In the genomic region with DNA sequence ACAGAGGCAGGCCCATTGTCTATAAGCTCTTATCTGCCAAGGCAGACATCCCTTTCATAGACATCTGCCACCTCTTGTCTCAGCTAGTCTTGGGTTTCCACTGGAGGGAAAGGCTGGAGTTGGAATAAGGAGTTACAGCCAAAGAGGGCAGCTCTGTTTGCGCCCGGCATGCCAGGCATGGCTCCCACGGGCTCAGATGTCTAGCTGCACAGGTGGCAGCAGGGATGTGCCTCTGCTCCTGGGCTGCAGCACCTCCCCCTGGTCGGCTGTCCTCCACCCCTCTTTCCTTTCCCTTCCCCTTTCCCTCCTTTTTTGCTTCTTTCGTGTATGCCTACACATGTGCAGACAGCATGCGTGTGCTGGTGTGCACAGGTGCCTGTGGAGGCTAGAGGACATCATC, we compare ENCODE assay signal across 31 mouse cellular contexts. TPM values are rescaled to one million over a fixed set of nuclear protein-coding genes. Genes with fewer than 3 reads are reported as not detected.
DNase-seq lines count a peak whose midpoint lies in the region; ATAC-seq and TF ChIP-seq lines count a peak whose summit lies in the region.
"Had no signal": no experiment of that assay in that cellular context is flagged by ENCODE, and none has a peak within 500 bp of the region (broad histone marks: within the 10 kb centered on the region; RNA-seq: fewer than 3 reads in every experiment).

No protein-coding gene starts in this region.

- H3K9me3 ChIP-seq in kidney, embryonic 16.5 days (ENCODE audit: low read length), result no peaks in the 10 kb centered on the region
- H3K9me3 ChIP-seq in midbrain, embryonic 10.5 days (replicated peaks), result no peaks in the 10 kb centered on the region
- no peaks in the 10 kb centered on the region for H3K9me3 ChIP-seq in midbrain, embryonic 16.5 days (replicated peaks; ENCODE audit: control insufficient read depth, low read length, poor library complexity, severe bottlenecking)
- H3K9me3 ChIP-seq: embryonic facial prominence, embryonic 12.5 days; heart, embryonic 13.5 days; neural tube, embryonic 13.5 days had no signal

- no peak overlapping the region for H3K4me3 ChIP-seq in gastrocnemius, adult 2 months
- H3K4me3 ChIP-seq in kidney, embryonic 16.5 days (ENCODE audit: low read length), result no peak overlapping the region
- no peak overlapping the region for H3K4me3 ChIP-seq in midbrain, embryonic 10.5 days
- H3K4me3 ChIP-seq in midbrain, embryonic 16.5 days (ENCODE audit: low read depth, low read length), result no peak overlapping the region
- H3K4me3 ChIP-seq: embryonic facial prominence, embryonic 12.5 days; heart, embryonic 13.5 days; layer of hippocampus, adult 2 months; left cerebral cortex, adult 2 months; neural tube, embryonic 13.5 days had no signal

- ATAC-seq in kidney, embryonic 16.5 days (ENCODE audit: low FRiP score, low TSS enrichment), result peak; percentile 35; the same call in 1 of the 2 replicates
- no peak for ATAC-seq in midbrain, embryonic 16.5 days
- ATAC-seq: forebrain, postnatal 0 days; hindbrain, embryonic 16.5 days had no signal

- intact Hi-C loops in gastrocnemius, adult 2 months (cut with DNase I), result loop anchor here (5.0 kb wide), 1 partner anchor 256 kb away; the partner anchor contains the start of gene Ccnd1

- H3K4me1 ChIP-seq in kidney, embryonic 16.5 days (ENCODE audit: insufficient read depth, low read length), result peaks cover 20% of the 10 kb centered on the region
- H3K4me1 ChIP-seq in midbrain, embryonic 10.5 days, result peaks cover 23% of the 10 kb centered on the region
- H3K4me1 ChIP-seq in midbrain, embryonic 16.5 days (ENCODE audit: control insufficient read depth, insufficient read depth, low read length), result peaks cover 4% of the 10 kb centered on the region; the same call in 1 of the 2 replicates

- H3K9ac ChIP-seq in kidney, embryonic 16.5 days (replicated peaks; ENCODE audit: low read length), result no peak overlapping the region
- H3K9ac ChIP-seq in midbrain, embryonic 16.5 days (ENCODE audit: low read depth, low read length), result no peak overlapping the region
- H3K9ac ChIP-seq: embryonic facial prominence, embryonic 12.5 days; forebrain, postnatal 0 days; heart, embryonic 13.5 days; liver, embryonic 14.5 days; neural tube, embryonic 13.5 days had no signal

- no peaks in the 10 kb centered on the region for H3K27me3 ChIP-seq in kidney, embryonic 16.5 days (ENCODE audit: insufficient read depth, low read length)
- 0 out of 2 replicates have a peak, but pooled peaks cover 6% of the 10 kb centered on the region for H3K27me3 ChIP-seq in midbrain, embryonic 10.5 days (ENCODE audit: low read depth, poor library complexity, severe bottlenecking)
- H3K27me3 ChIP-seq in midbrain, embryonic 16.5 days (ENCODE audit: control insufficient read depth, insufficient read depth, low read depth, low read length), result no peaks in the 10 kb centered on the region
- H3K27me3 ChIP-seq: embryonic facial prominence, embryonic 12.5 days; heart, embryonic 13.5 days; neural tube, embryonic 13.5 days had no signal

- H3K4me2 ChIP-seq in kidney, embryonic 16.5 days (replicated peaks; ENCODE audit: low read depth, low read length), result no peak overlapping the region
- no peak overlapping the region for H3K4me2 ChIP-seq in midbrain, embryonic 16.5 days (ENCODE audit: low read length)
- H3K4me2 ChIP-seq: embryonic facial prominence, embryonic 12.5 days; heart, embryonic 13.5 days; midbrain, embryonic 11.5 days; neural tube, embryonic 13.5 days had no signal

- peak; percentile 46 for TF ChIP-seq CTCF in gastrocnemius, adult 2 months (IDR thresholded peaks at IDR 0.05)

- no peaks in the 10 kb centered on the region for H3K36me3 ChIP-seq in kidney, embryonic 16.5 days (ENCODE audit: insufficient read depth, low read length)
- H3K36me3 ChIP-seq in midbrain, embryonic 10.5 days, result no peaks in the 10 kb centered on the region
- no peaks in the 10 kb centered on the region for H3K36me3 ChIP-seq in midbrain, embryonic 16.5 days (ENCODE audit: control insufficient read depth, insufficient read depth, low read length)
- H3K36me3 ChIP-seq: embryonic facial prominence, embryonic 12.5 days; heart, embryonic 13.5 days; neural tube, embryonic 13.5 days had no signal

- DNase-seq in gastrocnemius, adult 2 months, result peak; percentile 63
- no peak for DNase-seq in gastrocnemius, adult 8-10 months (ENCODE audit: low spot score in 2 of 2)
- DNase-seq in kidney, adult 9 months, result no peak
- no peak for DNase-seq in midbrain, embryonic 10.5 days (ENCODE audit: low spot score)
- DNase-seq in adrenal gland, adult 18-20 months (ENCODE audit: low spot score in 2 of 2), result no peak
- DNase-seq: adrenal gland, adult 2 months; adrenal gland, postnatal 36 days; cerebellum, adult 8-10 months; cerebellum, postnatal 36 days; forebrain, postnatal 0 days; heart, postnatal 10 days; kidney, adult 8-10 months; kidney, postnatal 36 days; liver; lung, adult 2 months; lung, postnatal 10 days; thymus, postnatal 4 days had no signal

- H3K27ac ChIP-seq in gastrocnemius, adult 2 months, result no peak overlapping the region
- H3K27ac ChIP-seq in kidney, embryonic 16.5 days (ENCODE audit: low read length), result no peak overlapping the region
- H3K27ac ChIP-seq in midbrain, embryonic 10.5 days (replicated peaks), result peak overlapping the region; percentile 52; the same call in 1 of the 2 replicates
- H3K27ac ChIP-seq in midbrain, embryonic 16.5 days (ENCODE audit: low read length), result no peak overlapping the region
- H3K27ac ChIP-seq: embryonic facial prominence, embryonic 12.5 days; heart, embryonic 13.5 days; layer of hippocampus, adult 2 months; left cerebral cortex, adult 2 months; liver, embryonic 14.5 days; macrophage; neural tube, embryonic 13.5 days had no signal

- WGBS in kidney, embryonic 16.5 days, result 60% methylated on average over 6 of the region's 6 CpGs
- 85% methylated on average over 6 of the region's 6 CpGs for whole genome bisulfite sequencing in midbrain, embryonic 10.5 days
- 77% methylated on average over 6 of the region's 6 CpGs for WGBS in midbrain, embryonic 16.5 days

RNA-seq across cellular contexts. Expression of gene 1810010D01Rik, which starts 15.1 kb away (rescaled TPM):
- under 1 TPM in 1 of 2 experiments, not detected in 1; 0.67 TPM for total RNA-seq in gastrocnemius, adult 2 months (2021)
- total RNA-seq in gastrocnemius, adult 8-10 months (2022), result not detected
- 0.27 and 0.30 TPM in 2 replicates for polyA plus RNA-seq in kidney, embryonic 16.5 days (2015; fragmentation: Nextera tagmentation; extraction: Ambion mirVana)
- polyA plus RNA-seq in midbrain, embryonic 10.5 days (2016; fragmentation: Nextera tagmentation; extraction: Ambion mirVana), result 0.57 TPM in 1 of 2 replicates, not detected in the other
- polyA plus RNA-seq in midbrain, embryonic 16.5 days (2015; fragmentation: Nextera tagmentation; extraction: Ambion mirVana), result 0.36 TPM in 1 of 2 replicates, not detected in the other
- not detected for total RNA-seq in adrenal gland, adult 18-20 months (2021)
- total RNA-seq: heart, postnatal 10 days; hematopoietic stem cell, adult 5-6 weeks; layer of hippocampus, postnatal 14 days; midbrain, postnatal 0 days had no signal
- polyA plus RNA-seq: embryonic facial prominence, embryonic 12.5 days; hindbrain, embryonic 16.5 days; macrophage; midbrain, postnatal 0 days; neural tube, embryonic 13.5 days had no signal
